Mouse (Mus musculus) C3H10T1/2 (cell line): ENCODE data around the gene Medag. TPM values are rescaled to one million over a fixed set of nuclear protein-coding genes. Genes with fewer than 3 reads are reported as not detected.

ENCODE experiments used
- polyA plus RNA-seq, 2 experiments: library from polyadenylated mRNA; unstranded; fragments of >200 nt; fragmentation: generic; extraction: Trizol; gene quantifications; one replicate each; pipeline ENCODE4 v1.2.1; 2012; ENCODE audit warnings: missing spikeins in 2 of 2

The Medag gene
- polyA plus RNA-seq: 10 to 100 TPM in 1 of 2 experiments, under 1 TPM in 1; 0.71 to 45.2 TPM

DNA sequence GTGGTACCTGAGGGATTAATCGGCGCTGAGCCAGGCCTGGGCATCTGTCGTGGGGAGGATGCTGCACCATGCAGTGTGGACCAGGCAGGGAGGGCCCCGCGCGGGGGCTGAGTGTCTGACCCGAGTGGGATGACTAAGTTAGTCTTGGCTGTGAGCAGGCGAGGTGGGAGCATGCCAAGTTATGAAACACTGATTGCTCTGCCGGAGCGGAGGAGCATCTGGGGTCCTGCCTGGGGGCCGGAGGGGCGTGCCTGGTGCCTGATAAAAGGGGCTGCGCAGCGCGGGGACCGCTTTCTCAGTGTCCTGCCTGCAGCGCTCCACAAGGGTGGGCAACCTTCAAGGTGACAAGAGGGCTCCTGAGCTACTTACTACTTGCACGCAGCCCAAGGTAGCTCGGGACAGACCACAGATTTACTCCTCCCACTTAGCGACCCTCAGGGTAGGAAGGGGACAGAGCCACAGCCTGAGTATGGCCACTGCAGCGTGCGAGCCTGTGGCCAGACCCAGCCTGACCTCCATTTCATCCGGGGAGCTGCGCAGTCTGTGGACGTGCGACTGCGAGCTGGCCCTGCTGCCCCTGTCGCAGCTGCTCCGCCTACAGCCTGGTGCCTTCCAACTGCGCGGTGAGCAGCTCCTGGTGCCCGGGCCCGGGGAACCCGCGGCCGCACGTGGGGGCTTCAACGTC is at the start of gene Medag:
Medag (plus strand) TSS at position 241 of the 685 bp plus-strand sequence.

DNA sequence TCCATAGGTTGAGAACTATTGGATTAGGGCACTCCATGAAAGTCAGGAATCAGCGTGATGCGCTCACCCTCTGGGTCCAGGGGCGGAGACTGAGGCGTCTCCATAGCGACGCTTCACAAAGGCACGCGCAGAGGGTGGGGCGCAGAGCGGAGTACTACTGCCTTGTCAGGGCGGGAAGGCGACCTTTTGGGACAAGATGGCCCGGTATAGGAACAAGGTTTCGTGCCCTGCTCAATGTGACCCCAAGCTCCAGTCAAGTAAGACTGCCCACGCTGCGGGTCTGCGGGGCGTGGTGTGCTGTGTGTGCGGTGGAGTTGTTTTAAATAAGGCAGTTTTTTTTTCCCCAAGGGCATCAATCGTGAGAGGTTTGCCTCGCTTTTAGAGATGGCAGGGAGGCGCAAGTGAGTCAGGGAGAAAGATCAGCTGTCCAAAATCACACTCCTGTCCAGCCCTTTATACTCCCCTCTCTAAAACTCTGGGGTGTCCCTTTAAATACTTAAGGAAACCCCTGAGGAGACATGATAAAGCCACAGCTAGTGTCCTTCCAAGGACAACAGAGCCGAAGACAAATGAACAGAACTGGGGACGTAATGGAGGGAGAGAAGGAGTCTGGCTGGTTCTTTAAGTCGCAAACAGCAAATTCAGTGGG is 28.1 kb downstream of the Medag start, which contains the start of gene Tex26:
Tex26 (plus strand) TSS at position 130 of the 649 bp plus-strand sequence.

Other genes starting within 250 kb of the Medag start
- 10 to 100 TPM in 1 of 2 experiments, 1 to 10 TPM in 1; 5.0 to 12.3 TPM for gene Uspl1, start 227.4 kb upstream of the Medag start, polyA plus RNA-seq
- gene Hmgb1, start 227.3 kb upstream of the Medag start, polyA plus RNA-seq: 100 to 1,000 TPM in 1 of 2 experiments, 10 to 100 TPM in 1; 76.1 to 186 TPM
- gene Alox5ap, start 147.0 kb upstream of the Medag start, polyA plus RNA-seq: 10 to 100 TPM in 1 of 2 experiments, 1 to 10 TPM in 1; 5.2 to 39.5 TPM
- gene Tex26, start 27.9 kb downstream of the Medag start, polyA plus RNA-seq: 1 to 10 TPM in 1 of 2 experiments, under 1 TPM in 1; 0.19 to 1.0 TPM
- gene Wdr95, start 116.9 kb downstream of the Medag start, polyA plus RNA-seq: under 1 TPM in 1 of 2 experiments, not detected in 1; 0.07 TPM
- 10 to 100 TPM in 1 of 2 experiments, 1 to 10 TPM in 1; 6.7 to 15.1 TPM for gene Hsph1, start 224.6 kb downstream of the Medag start, polyA plus RNA-seq